Mouse (Mus musculus) left cerebral cortex, adult 8-10 months (tissue): ENCODE data around the gene Cnfn. TPM values are rescaled to one million over a fixed set of nuclear protein-coding genes. Genes with fewer than 3 reads are reported as not detected.
A peak's percentile ranks its signal among the peaks of the same experiment; 100 is the strongest.
"Not testable (repeated sequence)": the region's sequence is repeated elsewhere in the genome, so short reads cannot be mapped to it uniquely, and the experiment has no call there.

Experiments used
- DNase-seq, 2 experiments: peaks; one replicate each; pipeline ENCODE4 v3.0.0; 2022; ENCODE audit warnings: low spot score in 2 of 2
- total RNA-seq, 4 experiments: library from RNA; stranded (reverse); gene quantifications; 2 replicates each; pipeline ENCODE4 v1.2.4; 2022

Gene Cnfn
- total RNA-seq = not detected

DNA sequence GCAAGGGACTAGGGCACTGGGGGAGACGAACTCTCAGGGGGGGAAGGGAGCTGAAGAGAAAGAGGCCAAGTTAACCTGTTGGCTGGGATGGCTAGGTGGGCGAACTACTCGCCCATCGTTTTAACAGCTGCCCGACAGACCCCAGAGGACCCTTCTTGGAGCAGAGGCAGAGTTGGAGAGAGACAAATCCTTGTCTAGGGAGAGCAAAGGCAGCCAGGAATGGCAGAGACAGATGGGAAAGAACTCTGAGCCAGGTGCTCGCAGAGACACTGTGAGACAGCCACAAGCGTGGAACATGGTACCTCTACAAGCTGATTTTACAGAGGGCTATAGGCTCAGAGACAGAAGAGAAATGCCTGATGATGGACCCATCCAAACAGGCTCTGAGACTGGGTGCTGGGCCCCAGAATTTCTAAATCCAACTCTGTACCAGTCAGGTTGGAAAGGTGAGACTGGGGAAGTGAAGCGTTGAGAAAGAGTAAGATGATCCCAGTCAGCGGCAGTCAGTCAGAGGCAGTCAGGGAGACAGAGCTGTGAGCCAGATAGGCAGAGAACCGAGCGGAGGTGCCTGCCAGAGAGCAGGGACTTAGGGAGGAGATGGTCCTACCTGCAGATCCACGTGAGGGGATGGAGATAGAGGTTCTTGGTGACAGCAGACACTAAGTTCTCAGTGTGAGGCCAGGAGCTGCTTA is at the start of gene Cnfn:
Cnfn (minus strand) TSS at position 667 of the 692 bp plus-strand sequence.
- DNase-seq = no peak

DNA sequence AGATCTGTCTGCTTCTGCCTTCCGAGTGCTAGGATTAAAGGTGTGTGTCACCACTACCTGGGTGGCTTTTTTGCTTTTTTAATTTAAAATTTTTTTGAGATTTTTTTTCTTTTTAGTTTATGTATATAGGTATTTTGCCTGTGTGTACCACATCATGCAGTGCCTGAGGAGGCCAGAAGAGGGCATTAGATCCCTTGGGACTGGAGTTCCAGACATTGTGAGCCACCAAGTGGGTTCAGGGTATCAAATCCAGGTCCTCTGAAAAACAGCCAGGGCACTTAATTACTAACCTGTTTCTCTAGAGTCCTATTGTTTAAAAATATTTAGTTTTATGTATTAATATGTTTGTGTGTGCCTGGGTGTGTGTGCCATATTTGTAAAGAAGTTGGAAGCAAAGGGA is 48.1 kb upstream of the Cnfn start:
- DNase-seq = no peak

DNA sequence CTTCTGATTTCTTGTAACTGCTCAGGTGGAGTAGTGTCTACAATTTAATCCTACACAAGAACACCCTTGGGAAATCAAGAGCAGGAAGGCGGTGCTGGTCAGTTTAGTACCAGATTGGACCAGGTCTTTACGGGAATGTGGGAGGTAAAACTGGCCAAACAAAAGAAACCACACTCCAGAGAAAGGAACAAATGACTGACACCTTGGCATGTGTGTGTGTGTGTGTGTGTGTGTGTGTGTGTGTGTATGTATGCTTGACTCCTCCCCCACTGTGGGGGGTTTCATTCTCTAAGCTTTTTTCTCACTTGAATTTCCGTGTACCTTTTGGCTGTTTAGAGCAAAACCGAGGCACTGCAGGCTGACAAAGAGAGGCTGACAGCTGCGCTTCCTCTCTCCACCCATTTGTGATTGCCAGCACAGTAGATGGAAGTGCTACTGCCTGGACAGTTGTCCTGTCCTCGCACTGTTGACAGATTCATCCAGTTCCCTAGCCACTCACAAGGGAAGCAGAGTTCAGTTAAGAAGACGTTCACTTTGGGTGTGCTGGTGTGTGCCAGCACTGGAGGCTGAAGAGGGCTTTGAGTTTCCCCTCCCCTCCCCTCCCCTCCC is 43.4 kb upstream of the Cnfn start, which contains the start of gene Cxcl17:
Cxcl17 (minus strand) TSS at position 54 of the 609 bp plus-strand sequence.
- DNase-seq = no peak

DNA sequence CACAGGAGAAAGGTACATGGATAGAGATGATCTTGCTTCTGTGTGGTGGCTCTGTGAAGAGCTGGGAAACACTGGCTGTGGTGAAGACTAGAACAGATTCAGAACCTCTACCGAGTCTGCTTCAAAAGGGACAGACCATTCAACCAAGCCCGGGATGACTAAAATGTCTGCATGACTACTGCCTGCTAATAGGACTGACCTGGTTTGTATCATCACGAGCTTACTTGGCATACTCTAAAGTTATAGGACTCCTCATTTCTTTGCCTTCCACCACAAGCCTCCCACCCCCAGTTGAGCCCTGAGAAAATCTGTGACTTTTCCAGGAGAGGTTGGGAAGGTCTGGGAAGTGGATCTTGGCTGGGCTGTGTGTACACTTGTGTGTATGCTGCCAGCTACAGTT is 42.3 kb upstream of the Cnfn start:
- DNase-seq = no peak

DNA sequence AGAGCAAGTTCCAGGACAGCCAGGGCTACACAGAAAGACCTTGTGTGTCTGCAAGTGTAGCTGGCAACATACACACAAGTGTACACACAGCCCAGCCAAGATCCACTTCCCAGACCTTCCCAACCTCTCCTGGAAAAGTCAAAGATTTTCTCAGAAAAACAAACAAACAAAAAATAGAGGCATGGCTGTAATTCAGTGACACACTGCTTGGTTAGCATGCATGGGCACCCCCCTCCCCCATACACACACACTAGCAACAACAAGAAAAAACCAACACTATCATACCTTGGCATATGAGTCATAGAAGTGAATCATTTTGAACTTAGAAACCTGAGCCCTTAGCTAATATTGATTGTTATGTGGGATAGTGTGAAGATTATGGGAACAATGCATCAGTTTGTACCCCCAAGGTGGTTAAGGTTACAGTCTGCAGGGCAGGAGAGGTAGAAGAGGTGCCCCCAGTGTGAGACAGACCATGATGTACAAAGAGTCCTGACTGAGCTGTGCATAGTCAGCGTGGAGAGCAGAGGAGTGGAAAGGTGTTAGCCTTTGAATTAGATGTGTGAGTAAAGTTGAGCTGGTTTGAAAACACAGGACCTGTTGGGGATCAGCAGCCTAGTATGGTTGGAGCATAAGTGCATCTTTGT is 41.6 kb upstream of the Cnfn start:
- no peak for DNase-seq

DNA sequence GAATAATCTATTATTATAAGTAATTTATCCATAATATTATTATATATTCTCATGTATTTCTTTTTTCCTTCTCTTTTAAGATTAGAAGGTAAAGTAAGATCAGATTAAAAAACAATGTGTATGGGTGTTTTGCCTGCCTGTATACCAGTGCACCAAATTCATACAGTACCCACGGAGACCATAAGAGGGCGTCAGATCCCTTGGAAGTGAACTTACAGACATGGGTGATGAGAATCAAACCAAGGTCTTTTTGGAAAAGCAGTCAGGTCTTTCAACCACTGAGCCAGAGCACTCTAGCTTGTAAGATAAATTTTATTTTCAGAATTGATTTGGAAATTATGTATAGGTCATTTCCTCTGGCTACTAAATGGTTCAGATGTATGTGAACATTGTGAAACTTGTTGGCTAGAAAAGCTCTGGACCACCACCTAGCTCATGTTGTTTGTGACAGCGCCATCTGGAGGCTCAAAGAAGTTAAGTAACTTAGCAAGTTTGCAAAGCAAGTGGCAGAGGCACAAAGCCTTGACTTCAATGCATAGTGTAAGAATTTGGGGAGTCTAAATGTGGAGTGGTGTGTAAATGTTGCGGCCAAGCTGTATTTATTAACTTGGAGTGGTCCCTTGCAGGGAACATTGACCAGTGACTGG is 39.7 kb upstream of the Cnfn start:
- DNase-seq = no peak

DNA sequence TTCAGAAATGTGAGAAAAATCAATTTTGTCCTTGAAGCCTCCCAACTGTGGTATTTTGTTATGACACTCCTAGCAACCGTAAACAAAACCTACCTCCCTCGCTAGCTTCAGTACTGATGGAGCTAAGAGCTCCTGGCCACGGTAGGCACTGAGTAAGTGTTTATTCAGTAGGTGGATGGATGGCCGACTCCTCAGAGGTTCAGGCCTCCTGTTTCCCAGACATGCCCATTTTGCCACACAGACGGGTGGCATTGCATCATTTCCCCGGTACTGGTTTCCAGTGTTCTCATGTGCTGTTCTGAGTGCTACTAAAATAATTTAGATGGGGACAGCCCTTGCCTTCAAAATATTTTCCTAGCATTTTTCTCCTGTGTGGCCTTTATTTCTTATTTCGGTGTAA is 36.9 kb upstream of the Cnfn start:
- no peak for DNase-seq

DNA sequence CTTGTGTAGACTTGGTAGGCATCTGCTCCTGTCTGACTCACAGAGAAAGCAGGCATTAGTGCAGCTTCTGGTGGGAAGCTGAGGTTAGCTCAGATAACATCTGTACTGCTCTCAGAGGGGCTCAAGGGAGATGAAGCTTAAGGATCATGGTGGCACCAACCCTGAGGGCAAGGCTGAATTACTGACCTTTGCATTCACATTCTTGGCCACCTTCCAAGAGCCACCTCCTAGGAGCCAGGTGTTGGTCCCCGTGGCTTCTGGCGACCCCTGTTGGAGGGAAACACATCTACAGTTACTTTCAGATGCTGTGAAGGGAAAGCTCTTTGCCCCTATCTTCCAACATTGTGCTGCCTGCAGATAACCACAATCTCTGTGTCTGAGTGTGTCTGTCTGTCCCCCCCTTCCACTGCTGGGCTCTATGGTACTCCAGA is 33.2 kb upstream of the Cnfn start:
- DNase-seq = no peak

DNA sequence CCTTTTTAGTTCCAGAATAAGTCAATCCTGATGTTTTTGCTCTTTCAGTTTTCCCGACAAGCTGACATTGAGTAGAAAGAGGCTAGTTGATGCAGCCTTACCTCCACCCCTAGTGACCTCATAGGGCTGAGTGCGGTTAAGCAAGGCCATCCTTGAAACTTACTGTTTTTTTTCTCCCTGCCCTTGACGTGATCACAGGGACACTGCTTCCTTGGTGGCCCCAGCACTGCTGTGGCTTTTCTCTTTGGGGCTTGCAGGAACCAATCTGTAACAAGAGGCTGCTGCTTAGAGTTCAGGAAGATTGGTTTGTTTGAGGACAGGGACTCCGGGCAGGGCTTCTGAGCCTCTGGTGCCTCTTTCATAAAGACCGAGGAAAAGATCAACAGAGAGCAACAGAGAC is 32.5 kb upstream of the Cnfn start:
- no peak for DNase-seq

DNA sequence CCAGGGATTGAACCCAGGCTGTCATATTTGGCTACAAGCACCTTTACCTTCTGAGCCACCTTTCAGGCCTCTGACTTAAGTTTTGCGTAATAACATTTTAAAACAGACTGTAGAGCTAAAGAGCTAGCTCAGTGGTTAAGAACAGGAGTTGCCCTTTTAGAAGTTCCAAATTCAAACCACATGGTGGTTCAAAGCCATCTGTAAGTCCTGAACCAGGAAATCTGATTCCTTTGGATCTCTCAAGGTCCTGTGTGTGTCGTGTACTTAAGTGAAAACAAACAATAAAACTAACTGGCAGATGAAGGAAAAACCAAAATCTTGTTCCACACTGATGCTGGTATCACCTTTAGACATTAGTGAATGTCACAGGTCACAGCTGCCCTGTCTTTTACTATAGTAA is 32.0 kb upstream of the Cnfn start:
- no peak for DNase-seq

DNA sequence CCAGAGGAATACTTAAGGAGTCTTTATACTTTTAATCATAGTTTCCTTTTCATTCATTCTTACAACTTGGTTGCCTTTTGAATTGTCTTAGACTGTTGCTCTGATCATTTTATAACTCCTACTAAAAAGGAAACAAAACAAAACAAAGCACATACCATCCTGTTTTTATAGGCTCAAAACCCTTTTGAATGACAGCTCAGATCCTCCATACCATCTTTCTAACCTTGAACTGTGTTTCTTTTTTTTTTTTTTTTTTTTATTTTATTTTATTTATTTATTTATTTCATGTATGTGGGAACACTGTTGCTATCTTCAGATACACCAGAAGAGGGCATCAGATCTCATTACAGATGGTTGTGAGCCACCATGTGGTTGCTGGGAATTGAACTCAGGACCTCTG is 29.5 kb upstream of the Cnfn start:
- DNase-seq = not testable (repeated sequence)

DNA sequence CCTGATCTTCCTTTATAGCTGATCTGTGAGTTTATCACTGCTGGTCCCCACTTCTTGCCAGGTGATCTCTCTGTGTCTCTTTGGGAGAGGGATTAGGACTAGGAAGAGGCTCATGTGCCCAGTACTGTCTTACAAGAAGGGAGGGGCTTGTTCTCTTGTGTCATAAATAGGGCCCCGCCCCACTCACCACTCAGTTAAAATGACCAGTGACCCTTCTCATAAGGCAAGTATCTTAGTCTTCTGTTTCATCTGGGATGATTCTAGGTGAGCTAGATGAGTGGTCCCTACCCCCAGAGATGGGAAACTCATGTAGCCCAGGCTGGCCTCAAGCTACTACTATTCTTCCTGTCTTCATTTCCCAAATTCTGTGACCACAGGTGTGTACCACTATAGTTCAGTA is 29.1 kb upstream of the Cnfn start, which contains the start of gene Lipe:
Lipe (minus strand) TSS at position 101 of the 400 bp plus-strand sequence.
- no peak for DNase-seq

DNA sequence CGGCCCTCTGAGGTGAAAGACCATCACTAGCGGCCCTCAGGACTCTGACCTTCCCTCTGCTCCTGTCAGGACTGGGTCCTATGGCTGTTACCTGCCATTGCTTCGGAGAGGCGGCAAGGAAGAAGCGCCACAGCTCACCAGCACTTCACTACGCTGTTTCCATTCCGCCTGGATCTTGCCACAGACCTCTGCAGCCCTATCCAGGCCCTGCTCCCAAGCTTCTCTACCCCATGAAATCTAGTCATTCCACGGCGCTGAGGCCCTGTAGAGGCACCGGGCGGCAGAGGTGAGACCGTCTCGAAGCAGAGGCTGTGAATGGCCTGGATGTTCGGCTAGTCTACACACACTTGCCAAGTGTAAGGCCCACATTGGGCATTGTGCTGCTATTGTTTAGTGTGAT is 27.1 kb upstream of the Cnfn start:
- no peak for DNase-seq

DNA sequence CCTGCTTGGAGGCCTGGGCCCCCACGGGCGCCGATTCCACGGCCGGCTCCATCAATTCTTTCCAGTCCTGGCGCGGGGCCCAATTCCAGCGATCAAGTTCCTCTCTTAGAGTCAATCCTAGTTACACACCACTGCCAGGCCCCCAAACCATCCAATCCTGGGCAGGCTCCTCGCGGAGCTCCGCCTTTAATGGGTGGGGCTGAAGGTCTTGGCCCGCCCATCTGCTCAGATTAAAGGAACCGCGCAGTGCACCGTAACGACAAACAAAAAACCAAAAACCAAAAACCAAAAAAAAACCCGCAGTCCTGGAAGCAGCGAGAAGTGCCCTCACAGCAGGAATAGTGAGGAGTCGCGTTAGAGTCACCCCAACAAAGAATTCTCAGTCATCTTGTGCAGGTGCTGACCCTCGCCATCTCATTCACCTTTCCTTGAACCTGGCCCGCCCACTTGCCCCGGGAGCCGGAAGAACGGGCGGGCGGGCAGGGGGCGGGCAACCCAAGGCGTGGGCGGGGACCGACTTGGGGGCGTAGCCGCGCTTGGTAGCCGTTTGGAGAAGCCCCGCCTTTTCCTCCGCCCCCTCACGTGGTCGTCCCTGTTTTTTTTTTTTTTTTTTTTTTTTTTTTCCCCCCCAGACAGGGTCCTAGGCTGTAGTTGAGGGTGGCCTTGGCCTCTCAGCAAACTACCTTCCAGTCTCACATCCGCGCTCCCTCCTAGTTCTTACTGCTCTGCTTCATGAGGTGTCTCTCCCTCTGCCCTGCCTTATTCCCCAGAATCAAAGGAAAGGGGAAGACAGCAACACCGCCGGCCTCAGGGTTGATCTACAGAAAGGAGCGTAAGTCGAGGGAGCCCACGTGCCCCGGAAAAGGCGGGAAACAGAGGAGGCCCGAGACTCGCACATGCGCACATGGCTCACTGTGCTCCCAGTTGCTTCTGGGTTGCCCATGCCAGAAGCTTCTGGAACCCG is 26.3 kb upstream of the Cnfn start:
- DNase-seq = peak; percentile 92 to 96

DNA sequence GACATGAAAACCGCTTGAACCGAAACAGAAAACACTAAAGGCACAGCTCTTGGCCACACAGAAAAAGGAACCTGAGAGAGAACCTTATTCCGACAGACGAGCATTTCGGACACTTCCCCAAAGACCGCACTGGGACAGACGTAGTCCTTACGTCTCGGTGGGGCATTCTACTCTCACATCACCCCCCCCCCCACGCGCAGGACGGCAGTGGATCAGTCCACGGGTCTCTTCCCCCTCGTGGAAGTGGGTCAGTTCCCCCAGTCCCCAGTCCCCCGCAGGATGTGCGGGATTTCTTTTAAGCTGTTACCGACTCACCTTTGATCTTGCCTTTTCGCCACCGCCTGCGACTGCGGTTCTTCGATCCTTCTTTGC is 25.6 kb upstream of the Cnfn start:
- no peak for DNase-seq

DNA sequence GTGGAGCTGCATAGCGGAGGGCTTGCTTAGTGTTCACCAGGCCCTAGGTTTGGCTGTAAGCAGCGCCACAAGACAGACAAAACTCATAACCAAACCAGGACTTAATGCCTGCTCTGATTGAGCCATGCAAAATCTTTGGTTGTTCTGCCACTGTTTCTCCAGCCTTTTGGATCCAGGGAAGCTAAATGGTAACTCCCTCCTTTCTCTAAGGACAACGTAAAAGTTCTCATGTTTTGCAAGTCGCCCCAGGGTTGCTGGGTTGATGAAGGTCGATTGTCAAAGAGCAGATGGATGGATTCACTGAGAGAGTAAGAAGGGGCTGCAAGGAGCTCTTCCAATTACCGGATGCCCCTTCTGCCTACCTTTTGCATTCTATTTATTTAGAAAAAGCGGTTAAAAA is 25.2 kb upstream of the Cnfn start:
- no peak for DNase-seq

DNA sequence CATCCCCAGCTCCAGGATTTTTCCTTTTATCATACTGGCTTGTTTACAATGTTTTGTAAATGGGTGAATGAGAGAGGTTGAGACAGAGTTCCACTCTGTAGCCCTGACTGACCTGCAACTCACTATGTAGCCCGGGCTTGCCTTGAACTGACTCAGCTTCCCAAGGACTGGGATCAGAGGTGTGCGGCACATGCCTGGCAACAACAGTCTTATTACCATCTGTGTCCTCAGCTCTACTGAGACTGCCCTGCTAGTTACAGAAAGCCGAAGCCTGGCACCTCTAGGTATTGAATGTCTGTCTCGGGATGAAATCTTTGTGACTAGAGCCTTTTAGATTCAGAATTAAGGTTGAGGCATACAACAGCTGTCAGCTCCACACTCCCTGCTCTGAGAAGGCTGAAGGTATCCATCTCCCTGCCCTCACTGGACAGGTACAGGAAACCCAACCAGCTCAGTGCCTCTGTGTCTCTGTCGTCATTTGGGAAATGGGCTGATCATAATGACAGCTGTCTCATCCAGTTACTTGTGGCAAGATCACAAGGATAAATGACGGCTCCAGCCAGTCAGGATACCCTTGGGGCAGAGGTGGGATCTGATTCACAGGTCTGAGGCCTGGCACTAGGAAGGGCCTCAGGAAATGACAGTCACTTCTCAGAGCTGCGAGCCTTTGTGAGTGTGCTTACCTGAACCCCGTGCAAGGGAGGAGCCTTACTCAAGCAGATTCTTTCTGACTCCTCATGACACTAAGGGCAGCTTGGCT is 24.1 kb upstream of the Cnfn start:
- DNase-seq = no peak

DNA sequence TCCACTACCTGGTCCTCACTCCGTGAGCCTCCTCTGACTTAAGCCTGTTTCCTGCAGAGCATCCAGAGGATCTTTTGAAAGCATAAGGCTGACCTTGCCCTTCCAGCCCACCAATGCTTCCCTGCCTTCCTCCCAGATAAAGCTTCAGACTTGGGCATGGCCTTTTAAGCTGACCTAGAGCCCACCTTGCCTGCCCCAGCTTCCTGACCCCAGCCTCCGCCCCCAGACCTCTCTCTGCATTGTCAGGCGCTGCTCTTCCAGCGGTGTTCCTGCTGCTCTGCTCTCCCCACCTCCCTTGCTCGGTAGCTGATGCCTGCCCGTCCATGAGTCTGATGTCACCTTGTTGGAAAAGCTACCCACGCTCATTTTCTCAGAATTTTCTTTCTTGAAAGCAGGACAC is 23.3 kb upstream of the Cnfn start:
- DNase-seq = no peak

DNA sequence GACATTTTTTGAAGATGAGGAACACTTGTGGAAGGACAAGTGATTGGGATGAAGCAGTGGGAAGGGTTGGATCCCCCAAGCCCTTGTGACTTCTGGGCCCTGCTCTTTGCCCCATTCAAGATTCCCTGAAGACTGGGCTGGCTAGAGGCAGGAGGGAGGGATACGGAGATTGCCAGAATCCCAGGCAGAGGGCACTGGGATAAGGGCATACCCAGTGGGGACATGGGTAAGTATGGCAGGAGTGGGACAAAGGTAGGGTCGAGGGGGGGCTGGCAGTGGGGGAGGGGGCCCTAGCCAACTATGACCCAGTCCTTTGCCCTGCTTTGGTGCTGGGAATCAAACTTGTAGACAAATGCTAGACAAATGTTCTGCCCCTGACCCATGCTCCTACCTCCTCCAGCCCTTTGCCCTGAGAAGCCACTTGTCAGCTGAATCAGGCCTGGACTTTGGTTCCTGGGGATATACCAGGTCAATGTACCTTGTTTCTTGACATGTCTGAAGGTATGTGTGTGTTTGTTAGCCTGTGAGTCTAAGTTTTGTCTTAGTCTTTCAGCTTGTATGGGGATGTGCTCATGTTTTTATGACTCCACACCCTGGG is 22.4 kb upstream of the Cnfn start:
- no peak for DNase-seq

DNA sequence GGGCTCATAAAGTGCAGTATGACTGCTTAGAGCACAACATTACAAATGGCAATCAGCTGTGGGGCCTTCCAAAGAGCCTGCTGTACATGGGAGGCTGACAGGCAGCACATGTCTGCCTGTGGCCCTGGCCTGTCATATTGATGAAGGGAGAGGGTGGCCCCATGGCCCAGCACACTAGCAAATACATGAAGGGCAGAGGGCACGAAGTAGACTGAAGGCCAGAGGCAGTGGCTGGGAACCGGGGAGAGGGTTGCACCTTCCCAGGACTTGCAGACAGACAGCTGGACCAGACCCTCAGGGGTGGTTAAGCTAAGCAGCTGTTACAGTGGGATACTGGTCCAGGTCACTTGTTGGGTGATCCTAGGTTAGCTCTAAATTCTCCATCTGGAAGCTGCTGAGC is 21.5 kb upstream of the Cnfn start:
- DNase-seq = no peak
